Mouse (Mus musculus) megakaryocyte progenitor cell, adult 5-6 weeks (primary cell): ENCODE data around the gene Pnpla3. TPM values are rescaled to one million over a fixed set of nuclear protein-coding genes. Genes with fewer than 3 reads are reported as not detected.

Experiments
- ATAC-seq: replicated peaks from 2 replicates; pipeline ENCODE4 v1.8.0; 2016; ENCODE audit warnings: mild to moderate bottlenecking, moderate TSS enrichment, inconsistent platforms; ENCODE audit not compliant: poor library complexity
- total RNA-seq, 2 experiments: library from RNA; stranded (forward) in 1 of 2; stranded (reverse) in 1 of 2; fragments of 157-497, 149-512 nt in 1 of 2; fragments of 200-1000 nt in 1 of 2; gene quantifications; 2 replicates each; pipeline versions ENCODE4 v1.2.3 to v1.2.4; 2015 to 2017

The Pnpla3 gene
- total RNA-seq, 2 experiments from 2014 or later = not detected

DNA sequence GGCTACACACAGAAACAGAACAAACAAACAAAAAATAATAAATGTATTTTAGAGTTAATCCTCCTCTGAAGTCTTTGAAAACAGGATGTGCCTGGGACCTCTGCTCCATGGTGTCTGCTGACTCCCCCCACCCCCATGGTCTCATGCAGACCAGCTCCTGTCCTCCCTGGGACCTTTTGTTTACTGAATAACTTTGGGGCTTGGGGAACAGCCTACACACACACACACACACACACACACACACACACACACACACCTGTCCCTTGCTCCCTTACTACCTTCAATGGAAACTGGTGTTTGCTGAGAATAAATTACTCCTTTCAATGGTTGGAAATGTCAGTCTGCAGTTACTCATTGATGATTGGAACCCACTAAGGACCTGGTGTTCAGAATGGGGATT is 48.4 kb downstream of the Pnpla3 start:
- no peak for ATAC-seq

DNA sequence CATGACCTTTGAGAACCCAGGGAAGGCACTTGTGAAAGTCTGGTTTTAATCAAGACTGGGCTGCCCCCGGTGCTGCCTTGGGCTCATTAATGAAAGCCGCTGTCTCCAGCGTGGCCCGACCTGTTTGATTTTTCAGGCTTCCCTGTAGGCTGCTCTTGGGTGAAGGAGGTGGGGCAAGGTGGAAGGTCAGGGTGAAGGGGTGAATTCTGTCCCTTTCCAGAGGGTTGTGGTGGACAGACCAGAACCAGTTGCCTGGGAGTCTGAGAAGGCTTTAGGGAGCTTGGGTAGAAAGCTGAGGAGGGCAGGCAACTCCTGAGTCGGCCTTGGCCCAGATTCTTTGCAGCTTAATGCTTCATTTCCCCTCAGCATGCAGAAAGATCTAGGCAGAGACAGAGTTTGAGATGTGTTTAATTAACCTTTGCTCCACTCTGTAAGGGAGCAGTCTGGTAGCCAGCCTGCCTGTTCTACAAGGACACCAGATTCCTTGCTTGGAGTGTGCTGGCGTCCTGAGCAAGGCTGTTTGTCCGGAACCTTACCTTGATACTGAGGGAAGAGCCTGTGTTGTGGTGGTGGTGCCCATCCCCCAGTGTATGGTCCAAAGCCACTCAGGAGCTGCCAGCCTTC is 48.9 kb downstream of the Pnpla3 start:
- ATAC-seq = no peak

- peak; percentile 30; the same call in 1 of the 2 replicates for ATAC-seq
Measured at GRCm38 (mm10) chr15:84217969-84218782, 50.5 kb downstream of the Pnpla3 start.

- no peak; the same call in 1 of the 2 replicates for ATAC-seq
Measured at GRCm38 (mm10) chr15:84218783-84219271, 51.2 kb downstream of the Pnpla3 start.

DNA sequence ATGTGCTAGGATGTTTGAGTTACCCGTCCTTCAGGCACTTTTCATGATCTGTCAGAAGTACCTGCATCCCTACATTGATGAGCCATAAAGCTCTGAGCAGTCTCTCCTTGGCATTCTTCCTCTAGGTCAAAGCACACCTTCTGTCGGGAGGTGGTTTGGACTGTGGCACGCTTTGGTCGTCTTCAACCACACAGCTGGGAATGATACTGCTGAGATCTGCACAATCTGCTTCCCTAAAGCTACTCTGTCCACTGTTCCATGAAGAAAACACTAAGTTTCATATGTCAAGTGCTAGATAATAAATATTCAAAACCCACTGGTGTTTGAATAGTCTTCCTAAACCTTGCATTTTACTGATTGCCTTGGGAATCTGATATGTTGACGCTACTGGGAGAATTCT is 53.9 kb downstream of the Pnpla3 start:
- no peak for ATAC-seq

DNA sequence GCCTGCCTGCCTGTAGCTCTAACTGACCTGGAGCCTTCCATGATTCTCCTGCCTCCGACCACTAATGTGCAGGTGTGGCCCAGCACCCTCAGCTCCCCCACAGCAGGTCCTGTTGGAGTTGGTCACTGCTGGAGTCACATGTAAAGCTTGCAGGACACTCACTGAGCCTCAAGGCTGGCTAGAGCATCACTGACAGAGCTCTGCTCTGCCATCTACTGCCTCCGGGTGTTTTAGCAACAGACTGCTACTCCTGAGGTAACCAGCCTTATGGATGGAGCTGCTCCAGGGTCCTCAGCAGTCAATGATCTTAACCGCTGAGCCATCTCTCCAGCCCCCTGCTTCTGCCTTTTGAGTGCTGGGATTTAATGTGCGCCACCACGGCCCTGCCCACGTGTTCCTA is 55.8 kb downstream of the Pnpla3 start:
- no peak for ATAC-seq

DNA sequence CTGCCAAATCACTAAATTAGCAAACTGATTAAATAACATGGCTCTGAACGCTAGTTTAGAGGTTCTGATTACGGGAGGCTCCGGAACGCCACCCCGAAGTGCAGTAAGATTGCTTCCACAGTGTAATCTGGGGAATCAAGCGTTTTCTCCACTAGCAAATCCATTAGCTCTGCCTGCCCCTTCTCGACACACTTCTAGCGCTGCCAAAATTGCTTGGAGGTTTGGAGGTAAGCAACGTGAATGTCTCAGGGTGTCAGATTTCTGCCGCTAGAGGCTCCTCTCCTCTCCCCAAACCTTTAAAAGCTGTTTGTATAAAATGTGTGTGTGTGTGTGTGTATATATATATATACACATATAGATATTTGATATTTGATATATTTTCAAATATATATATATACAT is 57.1 kb downstream of the Pnpla3 start:
- no peak for ATAC-seq

GRCm38 (mm10) chr15:84226918-84227317 is 59.3 kb downstream of the Pnpla3 start:
- no peak for ATAC-seq

- ATAC-seq = peak; percentile 40
Measured at GRCm38 (mm10) chr15:84230661-84231060, 63.0 kb downstream of the Pnpla3 start.

GRCm38 (mm10) chr15:84231113-84231712 is 63.6 kb downstream of the Pnpla3 start:
- ATAC-seq = peak; percentile 92

- ATAC-seq = peak; percentile 22
Measured at GRCm38 (mm10) chr15:84231721-84232561, 64.3 kb downstream of the Pnpla3 start, which contains the start of gene Parvb. Gene Parvb (plus strand): TSS chr15:84232043.

DNA sequence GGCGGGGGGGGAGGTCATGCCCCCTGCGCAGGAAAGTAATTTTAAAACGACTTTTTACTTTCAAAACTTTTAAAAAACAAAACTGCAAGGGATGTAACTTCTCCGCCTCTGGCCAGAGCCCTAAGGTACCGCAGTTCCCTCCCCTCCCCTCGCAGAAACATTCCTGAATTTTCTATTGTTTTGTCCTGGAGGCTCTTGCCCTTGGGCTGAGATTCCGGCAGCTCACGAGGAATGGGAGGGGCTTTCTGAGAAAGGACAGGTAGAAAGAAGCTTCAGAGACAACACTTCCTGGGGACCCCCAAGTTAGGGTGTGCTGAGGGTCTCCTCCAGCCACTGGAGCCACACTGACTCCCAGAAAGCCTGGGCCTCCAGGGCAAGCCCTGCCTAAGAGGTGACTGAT is 65.0 kb downstream of the Pnpla3 start:
- ATAC-seq = no peak

DNA sequence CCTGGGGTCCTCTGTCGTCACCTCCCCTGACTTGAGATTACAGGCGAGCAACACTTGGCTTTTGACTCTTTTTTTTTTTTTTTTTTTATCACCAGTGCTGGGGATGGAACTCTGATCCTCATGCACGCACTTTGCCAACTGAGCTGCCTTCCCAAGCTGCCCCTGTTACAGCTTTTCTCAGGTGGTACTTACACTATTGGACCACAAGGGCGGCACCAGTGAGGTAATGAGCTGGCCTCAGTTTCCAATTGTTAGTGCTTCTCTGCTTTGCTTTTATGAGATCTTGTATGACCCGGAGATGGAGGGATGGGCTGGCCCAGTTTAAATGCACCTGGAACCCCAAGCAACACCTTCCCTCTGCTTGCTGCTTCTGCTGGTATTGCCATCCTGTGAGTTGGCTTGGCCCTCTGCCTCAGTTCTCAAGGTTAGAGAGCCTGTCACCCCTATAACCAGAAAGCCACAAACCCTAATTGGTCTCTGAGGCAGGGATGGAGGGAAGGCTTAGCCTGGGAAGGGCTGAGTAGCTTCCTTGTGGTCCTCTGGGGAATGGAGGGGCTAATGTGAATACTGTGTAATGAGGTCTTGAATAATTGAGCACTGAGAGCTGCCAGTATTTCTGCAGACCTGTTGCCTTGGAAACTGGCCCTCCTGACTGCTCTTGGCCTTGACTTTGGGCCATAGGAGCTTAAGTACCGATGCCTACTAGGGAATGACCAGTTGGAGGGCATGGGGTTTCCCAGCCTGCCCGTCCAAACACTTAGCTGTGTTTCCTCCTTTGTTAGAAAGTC is 67.4 kb downstream of the Pnpla3 start:
- ATAC-seq = no peak

DNA sequence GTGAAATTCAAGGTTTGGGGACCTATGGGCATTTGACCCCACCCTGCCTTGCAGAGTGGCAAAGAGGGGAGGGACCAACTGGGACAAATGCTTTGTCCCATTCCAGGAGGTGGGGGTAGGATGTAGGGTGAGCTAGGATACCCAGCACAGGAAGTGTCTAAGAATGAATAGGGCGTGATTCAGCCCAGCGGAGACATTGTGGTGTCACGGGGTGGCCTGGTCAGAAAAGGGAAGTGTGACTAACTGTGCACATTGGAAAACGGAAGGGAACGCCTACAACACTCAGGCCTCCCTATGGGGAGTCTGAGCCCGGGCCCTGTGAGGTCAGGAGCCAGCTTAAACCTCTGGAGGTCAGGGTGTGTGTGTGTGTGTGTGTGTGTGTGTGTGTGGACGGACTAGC is 68.0 kb downstream of the Pnpla3 start:
- peak; percentile 58 for ATAC-seq

Other genes with a start within 250 kb of the Pnpla3 start
- not detected in 2 replicates for gene Efcab6, start 102.5 kb upstream of the Pnpla3 start, total RNA-seq (2015)
- gene Efcab6, start 102.5 kb upstream of the Pnpla3 start, total RNA-seq (2017) = not detected in 2 replicates
- not detected in 2 replicates for gene Sult4a1, start 62.1 kb upstream of the Pnpla3 start, total RNA-seq (2015)
- not detected in 2 replicates for gene Sult4a1, start 62.1 kb upstream of the Pnpla3 start, total RNA-seq (2017)
- not detected in 2 replicates for gene Pnpla5, start 44.7 kb upstream of the Pnpla3 start, total RNA-seq (2015)
- gene Pnpla5, start 44.7 kb upstream of the Pnpla3 start, total RNA-seq (2017) = not detected in 2 replicates
- 45.1 and 56.2 TPM in 2 replicates for gene Samm50, start 24.4 kb downstream of the Pnpla3 start, total RNA-seq (2015)
- gene Samm50, start 24.4 kb downstream of the Pnpla3 start, total RNA-seq (2017) = 35.6 and 42.0 TPM in 2 replicates
- 3.8 and 4.6 TPM in 2 replicates for gene Parvb, start 64.2 kb downstream of the Pnpla3 start, total RNA-seq (2015)
- 0.33 and 1.5 TPM in 2 replicates for gene Parvb, start 64.2 kb downstream of the Pnpla3 start, total RNA-seq (2017)
- 99.4 and 106 TPM in 2 replicates for gene Parvg, start 156.2 kb downstream of the Pnpla3 start, total RNA-seq (2015)
- gene Parvg, start 156.2 kb downstream of the Pnpla3 start, total RNA-seq (2017) = 246 and 253 TPM in 2 replicates